Mouse (Mus musculus) MEL (cell line): ENCODE data around the gene Fbn1. TPM values are rescaled to one million over a fixed set of nuclear protein-coding genes. Genes with fewer than 3 reads are reported as not detected.

Experiments used
- DNase-seq: peaks from one replicate; pipeline ENCODE4 v3.0.0; 2011; ENCODE audit warnings: low read depth, low spot score
- H3K27ac ChIP-seq: 2 replicates; pipeline ENCODE4 v1.5.1; 2012; ENCODE audit warnings: low read depth, mild to moderate bottlenecking, control low read depth, low read length, moderate library complexity; ENCODE audit not compliant: control insufficient read depth
- H3K27me3 ChIP-seq, 2 experiments: fragments of 150-350 bp in 1 of 2; sonication (generic) in 1 of 2; 2 replicates each; pipeline ENCODE4 v1.6.1; 2012; ENCODE audit warnings: low read length in 2 of 2, mild to moderate bottlenecking in 2 of 2, improper control_type of control experiment in 1 of 2, moderate library complexity in 1 of 2; ENCODE audit not compliant: insufficient read depth in 2 of 2, control insufficient read depth in 1 of 2
- H3K36me3 ChIP-seq, 2 experiments: 2 replicates each; pipeline ENCODE4 v1.6.1; 2012 to 2014; ENCODE audit warnings: low read length in 2 of 2, improper control_type of control experiment in 1 of 2, inconsistent platforms in 1 of 2, mild to moderate bottlenecking in 1 of 2; ENCODE audit not compliant: insufficient read depth in 2 of 2, control insufficient read depth in 1 of 2
- H3K4me1 ChIP-seq, 2 experiments: fragments of 150-350 bp in 1 of 2; sonication (generic) in 1 of 2; 2 replicates each; pipeline ENCODE4 v1.6.1; 2012; ENCODE audit warnings: low read length in 2 of 2, improper control_type of control experiment in 1 of 2, mild to moderate bottlenecking in 1 of 2; ENCODE audit not compliant: insufficient read depth in 2 of 2, control insufficient read depth in 1 of 2
- H3K4me3 ChIP-seq, 2 experiments: fragments of 150-350 bp in 1 of 2; sonication (generic) in 1 of 2; 2 replicates each; pipeline ENCODE4 v1.5.1; 2012; ENCODE audit warnings: low read depth in 2 of 2, low read length in 2 of 2, mild to moderate bottlenecking in 2 of 2, moderate library complexity in 2 of 2, control low read depth in 1 of 2, improper control_type of control experiment in 1 of 2; ENCODE audit not compliant: control insufficient read depth in 1 of 2, insufficient read depth in 1 of 2
- H3K79me2 ChIP-seq: 2 replicates; pipeline ENCODE4 v1.6.1; 2012; ENCODE audit warnings: mild to moderate bottlenecking, low read length, moderate library complexity; ENCODE audit not compliant: control insufficient read depth, poor library complexity, insufficient read depth
- H3K9ac ChIP-seq: 2 replicates; pipeline ENCODE4 v1.6.1; 2012; ENCODE audit warnings: low read depth, mild to moderate bottlenecking, control low read depth, low read length, moderate library complexity; ENCODE audit not compliant: control insufficient read depth, poor library complexity, severe bottlenecking
- H3K9me3 ChIP-seq: fragments of 150-350 bp; sonication (generic); replicated peaks from 2 replicates; pipeline ENCODE4 v1.6.1; 2012; ENCODE audit warnings: mild to moderate bottlenecking, low read length, improper control_type of control experiment, moderate library complexity; ENCODE audit not compliant: insufficient read depth
- CTCF ChIP-seq, 3 experiments: IDR thresholded peaks in 2 of 3; conservative IDR thresholded peaks in 1 of 3; 2 replicates each; pipeline ENCODE4 v1.5.1; 2011 to 2012; ENCODE audit warnings: low read length in 3 of 3, low read depth in 2 of 3, mild to moderate bottlenecking in 2 of 3, improper control_type of control experiment in 1 of 3, inconsistent platforms in 1 of 3, mixed read lengths in 1 of 3, moderate library complexity in 1 of 3; ENCODE audit not compliant: control insufficient read depth in 1 of 3, insufficient read depth in 1 of 3, poor library complexity in 1 of 3, severe bottlenecking in 1 of 3
- ELF1 ChIP-seq: IDR thresholded peaks from 2 replicates; pipeline ENCODE4 v1.6.1; 2014; ENCODE audit warnings: low read depth, mild to moderate bottlenecking, inconsistent platforms, low read length, improper control_type of control experiment, moderate library complexity
- EP300 ChIP-seq, 2 experiments: IDR thresholded peaks; 2 replicates each; pipeline ENCODE4 v1.6.1; 2011; ENCODE audit warnings: improper control_type of control experiment in 2 of 2, low read length in 2 of 2, low read depth in 1 of 2, mild to moderate bottlenecking in 1 of 2
- ETS1 ChIP-seq: IDR thresholded peaks from 2 replicates; pipeline ENCODE4 v1.6.1; 2012; ENCODE audit warnings: low read depth, mild to moderate bottlenecking, inconsistent platforms, low read length, improper control_type of control experiment, moderate library complexity
- GATA1 ChIP-seq: IDR thresholded peaks from 2 replicates; pipeline ENCODE4 v1.6.1; 2011; ENCODE audit warnings: low read depth, low read length, improper control_type of control experiment
- MAFK ChIP-seq: IDR thresholded peaks from 2 replicates; pipeline ENCODE4 v1.6.1; 2011; ENCODE audit warnings: low read depth, mild to moderate bottlenecking, low read length, improper control_type of control experiment, borderline replicate concordance
- MAZ ChIP-seq: IDR thresholded peaks from 2 replicates; pipeline ENCODE4 v1.6.1; 2012; ENCODE audit warnings: low read depth, mild to moderate bottlenecking, inconsistent platforms, low read length, improper control_type of control experiment
- MEF2A ChIP-seq: IDR thresholded peaks from 2 replicates; pipeline ENCODE4 v1.6.1; 2014; ENCODE audit warnings: low read depth, mild to moderate bottlenecking, inconsistent platforms, low read length, improper control_type of control experiment; ENCODE audit not compliant: poor library complexity, insufficient replicate concordance, severe bottlenecking; ENCODE audit errors: extremely low read depth
- MXI1 ChIP-seq: IDR thresholded peaks from 2 replicates; pipeline ENCODE4 v1.6.1; 2011; ENCODE audit warnings: mild to moderate bottlenecking, low read depth, low read length, improper control_type of control experiment
- MYC ChIP-seq: IDR thresholded peaks from 2 replicates; pipeline ENCODE4 v1.6.1; 2011; ENCODE audit warnings: low read depth, mild to moderate bottlenecking, low read length, improper control_type of control experiment, moderate library complexity
- NELFE ChIP-seq: IDR thresholded peaks from 2 replicates; pipeline ENCODE4 v1.6.1; 2011; ENCODE audit warnings: low read depth, low read length, improper control_type of control experiment
- POLR2A ChIP-seq, 2 experiments: IDR thresholded peaks; 2 replicates each; pipeline ENCODE4 v1.6.1; 2011 to 2012; ENCODE audit warnings: low read length in 2 of 2, mild to moderate bottlenecking in 2 of 2, control low read depth in 1 of 2, improper control_type of control experiment in 1 of 2, low read depth in 1 of 2, moderate library complexity in 1 of 2; ENCODE audit not compliant: control insufficient read depth in 1 of 2, insufficient read depth in 1 of 2, poor library complexity in 1 of 2
- RAD21 ChIP-seq: IDR thresholded peaks from 2 replicates; pipeline ENCODE4 v1.6.1; 2011; ENCODE audit warnings: mild to moderate bottlenecking, low read depth, low read length, improper control_type of control experiment
- SMC3 ChIP-seq: IDR thresholded peaks from 2 replicates; pipeline ENCODE4 v1.6.1; 2011; ENCODE audit warnings: low read depth, low read length, improper control_type of control experiment
- TCF12 ChIP-seq: IDR thresholded peaks from 2 replicates; pipeline ENCODE4 v1.6.1; 2014; ENCODE audit warnings: low read depth, mild to moderate bottlenecking, inconsistent platforms, low read length, improper control_type of control experiment, moderate library complexity
- ZKSCAN1 ChIP-seq: IDR thresholded peaks from 2 replicates; pipeline ENCODE4 v1.6.1; 2012; ENCODE audit warnings: low read depth, mild to moderate bottlenecking, inconsistent platforms, low read length, improper control_type of control experiment, moderate library complexity
- ZMIZ1 ChIP-seq: IDR thresholded peaks from 2 replicates; pipeline ENCODE4 v1.6.1; 2012; ENCODE audit warnings: low read depth, mild to moderate bottlenecking, inconsistent platforms, low read length, improper control_type of control experiment, moderate library complexity
- polyA plus RNA-seq, 2 experiments: library from polyadenylated mRNA; stranded (reverse) in 1 of 2; unstranded in 1 of 2; fragments of >175 nt in 1 of 2; fragments of >200 nt in 1 of 2; gene quantifications; 2 replicates each; pipeline versions ENCODE4 v1.2.1 to v1.2.4; 2012; ENCODE audit warnings: low replicate concordance in 2 of 2, low read depth in 1 of 2; ENCODE audit not compliant: insufficient read length in 2 of 2, insufficient read depth in 1 of 2, missing spikeins in 1 of 2
- total RNA-seq: library from RNA; depleted of rRNA; stranded (reverse); fragments of 300-350 nt; gene quantifications from 2 replicates; pipeline ENCODE4 v1.2.3, GENCODE M21; 2012

Fbn1 gene
- total and polyA plus RNA-seq, 3 experiments = 0.01 TPM; not detected in 2

- Histone ChIP-seq H3K36me3 (no peaks in the 10 kb centered on the region), H3K27ac (no peak overlapping the region), H3K9ac (no peak overlapping the region), H3K4me1 (no peaks in the 10 kb centered on the region), H3K79me2 (no peaks in the 10 kb centered on the region), H3K4me3 (no peak overlapping the region), H3K27me3 (no peaks in the 10 kb centered on the region; a peak in 1 of 4 replicates), H3K9me3 (no peaks in the 10 kb centered on the region)
- no peak for DNase-seq
- no peak for TF ChIP-seq SMC3
- TF ChIP-seq MXI1 = no peak
- TF ChIP-seq POLR2A (IDR thresholded peaks at IDR 0.05; ENCODE audit: control insufficient read depth in 1 of 2, insufficient read depth in 1 of 2, low read depth in 1 of 2, low read length in 2 of 2, poor library complexity in 1 of 2) = no peak
- no peak for TF ChIP-seq RAD21
- TF ChIP-seq MAZ = no peak
- no peak for TF ChIP-seq MAFK
- no peak for TF ChIP-seq MYC
- no peak for TF ChIP-seq ETS1
- TF ChIP-seq ELF1 = no peak
- TF ChIP-seq ZKSCAN1 = no peak
- TF ChIP-seq NELFE = no peak
- no peak for TF ChIP-seq GATA1
Observed at GRCm38 (mm10) chr2:125304746-125305145, 203.0 kb downstream of the Fbn1 start.

- H3K4me1 ChIP-seq = no peaks in the 10 kb centered on the region
- no peaks in the 10 kb centered on the region for H3K9me3 ChIP-seq
- H3K4me3 ChIP-seq = no peak overlapping the region
- H3K9ac ChIP-seq = no peak overlapping the region
- no peaks in the 10 kb centered on the region for H3K79me2 ChIP-seq
- H3K27me3 ChIP-seq = no peaks in the 10 kb centered on the region; a peak in 1 of 4 replicates
- TF ChIP-seq TCF12 (no peak), EP300 (IDR thresholded peaks at IDR 0.05; ENCODE audit: low read depth in 1 of 2, low read length in 2 of 2) (no peak), CTCF (IDR thresholded peaks at IDR 0.05 in 2 of 3, conservative IDR thresholded peaks at IDR 0.05 in 1 of 3; ENCODE audit: control insufficient read depth in 1 of 3, insufficient read depth in 1 of 3, low read depth in 2 of 3, low read length in 3 of 3, poor library complexity in 1 of 3, severe bottlenecking in 1 of 3) (peak; percentile 20 to 40 (median 29); a peak in 3 of 6 replicates), POLR2A (IDR thresholded peaks at IDR 0.05; ENCODE audit: control insufficient read depth in 1 of 2, insufficient read depth in 1 of 2, low read depth in 1 of 2, low read length in 2 of 2, poor library complexity in 1 of 2) (no peak), SMC3 (peak; percentile 32; the same call in 1 of the 2 replicates), NELFE (no peak), MEF2A (no peak), ZMIZ1 (no peak)
- peak; percentile 7 for DNase-seq
- H3K27ac ChIP-seq = no peak overlapping the region
- no peaks in the 10 kb centered on the region for H3K36me3 ChIP-seq
Observed at GRCm38 (mm10) chr2:125303764-125304384, 203.9 kb downstream of the Fbn1 start.
